Mouse (Mus musculus) erythroblast, embryonic 14.5 days (primary cell): Measurements from ENCODE around the gene Hmgcs2.

Source experiments
- GATA1 ChIP-seq: IDR thresholded peaks from 2 replicates; pipeline ENCODE4 v1.6.1; 2012; ENCODE audit warnings: low read length, inconsistent platforms, mixed read lengths
- TAL1 ChIP-seq: IDR thresholded peaks from 3 replicates; pipeline ENCODE4 v1.6.1; 2012; ENCODE audit warnings: low read length, inconsistent platforms, mixed read lengths

- TF ChIP-seq TAL1 = no peak
- TF ChIP-seq GATA1 = no peak
Measured at GRCm38 (mm10) chr3:98246985-98247751, 33.1 kb upstream of the Hmgcs2 start.
